Mouse (Mus musculus) left cerebral cortex, postnatal 36 days (tissue): ENCODE measurements around the gene Siglec1. TPM values are rescaled to one million over a fixed set of nuclear protein-coding genes. Genes with fewer than 3 reads are reported as not detected.

Source experiments
- DNase-seq, 2 experiments: peaks; one replicate each; pipeline ENCODE4 v3.0.0; 2021 to 2022; ENCODE audit warnings: low spot score in 2 of 2, mixed read lengths in 1 of 2
- intact Hi-C: fragments of 180-260 bp; cut with DNase I; formaldehyde crosslinking; loops from one replicate; pipeline ENCODE4 v1.15.1; 2025
- total RNA-seq, 2 experiments: library from RNA; stranded (reverse); gene quantifications; 2 replicates each; pipeline ENCODE4 v1.2.3; 2021

Siglec1 gene
- total RNA-seq, 2 experiments from 2014 or later: 0.32 to 0.75 TPM

GRCm38 (mm10) chr2:131104021-131104420 is 17.5 kb upstream of the Siglec1 start:
- peak in 1 of 2 experiments; percentile 9 for DNase-seq
- intact Hi-C loops: no loop called here

- intact Hi-C loops: no loop called here
- no peak for DNase-seq
These were observed 15.0 kb upstream of the Siglec1 start for GRCm38 (mm10) chr2:131101530-131101929.

- intact Hi-C loops: loop anchor here (5.0 to 10.0 kb wide), 4 partner anchors 45 to 428 kb away; no protein-coding TSS in a partner anchor
- no peak for DNase-seq
These were observed 10.5 kb upstream of the Siglec1 start for GRCm38 (mm10) chr2:131097087-131097486.

- DNase-seq: peak in 1 of 2 experiments; percentile 16
- intact Hi-C loops: loop anchor here (5.0 to 10.0 kb wide), 4 partner anchors 46 to 429 kb away; no protein-coding TSS in a partner anchor
These were observed 9.7 kb upstream of the Siglec1 start for GRCm38 (mm10) chr2:131096101-131096795.

GRCm38 (mm10) chr2:131094823-131095222 is 8.3 kb upstream of the Siglec1 start:
- intact Hi-C loops: loop anchor here (2.0 to 10.0 kb wide), 5 partner anchors 47 to 430 kb away; partner anchors contain the start of gene 1700037H04Rik
- peak; percentile 73 for DNase-seq

GRCm38 (mm10) chr2:131093577-131093976 is 7.0 kb upstream of the Siglec1 start:
- no peak for DNase-seq
- intact Hi-C loops: loop anchor here (2.0 to 10.0 kb wide), 2 partner anchors 117 to 431 kb away; no protein-coding TSS in a partner anchor

- DNase-seq: no peak
- intact Hi-C loops: loop anchor here (10.0 kb wide), 1 partner anchor 434 kb away; no protein-coding TSS in a partner anchor
These were observed 4.3 kb upstream of the Siglec1 start for GRCm38 (mm10) chr2:131090852-131091251.

- intact Hi-C loops: loop anchor here (10.0 kb wide), 1 partner anchor 435 kb away; no protein-coding TSS in a partner anchor
- DNase-seq: no peak
These were observed 3.1 kb upstream of the Siglec1 start for GRCm38 (mm10) chr2:131089634-131090033.

- DNase-seq: no peak
- intact Hi-C loops: no loop called here
These were observed 2.0 kb upstream of the Siglec1 start for GRCm38 (mm10) chr2:131088581-131088980.

GRCm38 (mm10) chr2:131084206-131084605 is 2.4 kb downstream of the Siglec1 start:
- intact Hi-C loops: no loop called here
- DNase-seq: no peak

GRCm38 (mm10) chr2:131080507-131080906 is 6.1 kb downstream of the Siglec1 start:
- DNase-seq: no peak
- intact Hi-C loops: no loop called here

- intact Hi-C loops: no loop called here
- no peak for DNase-seq
These were observed 14.0 kb downstream of the Siglec1 start for GRCm38 (mm10) chr2:131072536-131072935.

- intact Hi-C loops: no loop called here
- no peak for DNase-seq
These were observed 19.1 kb downstream of the Siglec1 start for GRCm38 (mm10) chr2:131067481-131067880.

- intact Hi-C loops: no loop called here
- DNase-seq: peak in 1 of 2 experiments; percentile 39
These were observed 20.2 kb downstream of the Siglec1 start for GRCm38 (mm10) chr2:131066342-131066741.

- DNase-seq: no peak
- intact Hi-C loops: no loop called here
These were observed 23.1 kb downstream of the Siglec1 start, which contains the start of gene Adam33 for GRCm38 (mm10) chr2:131063404-131063864. TSS of gene Adam33 (minus strand) at chr2:131063814.

GRCm38 (mm10) chr2:131061607-131062006 is 25.0 kb downstream of the Siglec1 start:
- no peak for DNase-seq
- intact Hi-C loops: no loop called here

- intact Hi-C loops: no loop called here
- no peak for DNase-seq
These were observed 25.8 kb downstream of the Siglec1 start for GRCm38 (mm10) chr2:131060784-131061183.

- no peak for DNase-seq
These were observed 26.6 kb downstream of the Siglec1 start for GRCm38 (mm10) chr2:131059781-131060540.

GRCm38 (mm10) chr2:131059377-131059776 is 27.2 kb downstream of the Siglec1 start:
- intact Hi-C loops: no loop called here

More at GRCm38 (mm10) chr2:131059781-131060540, 26.6 kb downstream of the Siglec1 start:
- intact Hi-C loops: no loop called here

GRCm38 (mm10) chr2:131058672-131059071 is 27.9 kb downstream of the Siglec1 start:
- intact Hi-C loops: no loop called here
- DNase-seq: no peak

More at GRCm38 (mm10) chr2:131059377-131059776, 27.2 kb downstream of the Siglec1 start:
- no peak for DNase-seq
